Mouse (Mus musculus) cerebellum, adult 18-20 months (tissue): ENCODE data around the gene Rnd2.
"Not testable (repeated sequence)": the region's sequence is repeated elsewhere in the genome, so short reads cannot be mapped to it uniquely, and the experiment has no call there.

ENCODE experiments used
- DNase-seq, 2 experiments: peaks; one replicate each; pipeline ENCODE4 v3.0.0; 2021

Gene Rnd2

GRCm38 (mm10) chr11:101447786-101448185 is 17.0 kb upstream of the Rnd2 start:
- DNase-seq, result no peak

- no peak for DNase-seq
Measured at GRCm38 (mm10) chr11:101448274-101448746, 16.5 kb upstream of the Rnd2 start, which contains the start of gene Ifi35. Ifi35 (plus strand) TSS chr11:101448407.

- DNase-seq, result no peak
Measured at GRCm38 (mm10) chr11:101448899-101449298, 15.9 kb upstream of the Rnd2 start.

GRCm38 (mm10) chr11:101449596-101449995 is 15.2 kb upstream of the Rnd2 start:
- not testable (repeated sequence) for DNase-seq

GRCm38 (mm10) chr11:101450394-101450793 is 14.4 kb upstream of the Rnd2 start:
- DNase-seq, result no peak

- no peak for DNase-seq
Measured at GRCm38 (mm10) chr11:101451536-101451935, 13.3 kb upstream of the Rnd2 start.

- DNase-seq, result no peak
Measured at GRCm38 (mm10) chr11:101452093-101452774, 12.6 kb upstream of the Rnd2 start.

GRCm38 (mm10) chr11:101454702-101455101 is 10.1 kb upstream of the Rnd2 start:
- no peak for DNase-seq

- DNase-seq, result no peak
Measured at GRCm38 (mm10) chr11:101455627-101456026, 9.2 kb upstream of the Rnd2 start.

- no peak for DNase-seq
Measured at GRCm38 (mm10) chr11:101457631-101458030, 7.2 kb upstream of the Rnd2 start.

- DNase-seq, result no peak
Measured at GRCm38 (mm10) chr11:101458217-101458616, 6.6 kb upstream of the Rnd2 start.

GRCm38 (mm10) chr11:101459716-101460115 is 5.1 kb upstream of the Rnd2 start:
- no peak for DNase-seq

GRCm38 (mm10) chr11:101460321-101460720 is 4.5 kb upstream of the Rnd2 start:
- DNase-seq, result no peak

GRCm38 (mm10) chr11:101462141-101462540 is 2.7 kb upstream of the Rnd2 start:
- no peak for DNase-seq

GRCm38 (mm10) chr11:101462583-101463440 is 2.0 kb upstream of the Rnd2 start:
- DNase-seq, result no peak

GRCm38 (mm10) chr11:101465101-101465868 is 486 bp downstream of the Rnd2 start:
- peak; percentile 18 to 22 for DNase-seq

- peak; percentile 64 to 66 for DNase-seq
Measured at GRCm38 (mm10) chr11:101465869-101466551, 1.2 kb downstream of the Rnd2 start, which contains the start of gene Vat1. Vat1 (minus strand) TSS chr11:101466230.

GRCm38 (mm10) chr11:101466552-101466950 is 1.8 kb downstream of the Rnd2 start:
- not testable (repeated sequence) for DNase-seq

- DNase-seq, result peak; percentile 59 to 76
Measured at GRCm38 (mm10) chr11:101467477-101468262, 2.9 kb downstream of the Rnd2 start.

GRCm38 (mm10) chr11:101468263-101468688 is 3.5 kb downstream of the Rnd2 start:
- peak in 1 of 2 experiments; percentile 24 for DNase-seq

- peak in 1 of 2 experiments; percentile 27 for DNase-seq
Measured at GRCm38 (mm10) chr11:101468731-101469130, 3.9 kb downstream of the Rnd2 start.
